Mouse (Mus musculus) embryonic facial prominence, embryonic 14.5 days (tissue): ENCODE measurements at regions not wholly inside any gene's neighbourhood (a gene's known extent, or its start where the extent isn't known, plus 50 kb on each side); places are given as distances from the start of the nearest gene placed in this dataset.
A peak's percentile ranks its signal among the peaks of the same experiment; 100 is the strongest.

Experiments
- ATAC-seq: fragments of 200-750 bp; cut with Nextera tagmentation; 2 replicates; pipeline ENCODE4 v1.8.0; 2017; ENCODE audit warnings: low read depth, moderate number of reproducible peaks, moderate TSS enrichment
- DNase-seq: peaks from one replicate; pipeline ENCODE4 v3.0.0-alpha.2; 2015; ENCODE audit warnings: low spot score
- H3K27ac ChIP-seq: fragments of 300-500 bp; sonication (generic); replicated peaks from 2 replicates; pipeline ENCODE4 v1.5.1; 2014; ENCODE audit warnings: low read depth, mild to moderate bottlenecking, low read length, moderate library complexity
- H3K27me3 ChIP-seq: fragments of 300-500 bp; sonication (generic); replicated peaks from 2 replicates; pipeline ENCODE4 v1.6.1; 2014; ENCODE audit warnings: low read length; ENCODE audit not compliant: control insufficient read depth, insufficient read depth
- H3K36me3 ChIP-seq: fragments of 300-500 bp; sonication (generic); 2 replicates; pipeline ENCODE4 v1.6.1; 2014; ENCODE audit warnings: low read length, mixed read lengths; ENCODE audit not compliant: control insufficient read depth, insufficient read depth
- H3K4me1 ChIP-seq: fragments of 300-500 bp; sonication (generic); 2 replicates; pipeline ENCODE4 v1.6.1; 2014; ENCODE audit warnings: antibody characterized with exemption, low read length; ENCODE audit not compliant: control insufficient read depth, insufficient read depth
- H3K4me2 ChIP-seq: fragments of 300-500 bp; sonication (generic); 2 replicates; pipeline ENCODE4 v1.6.1; 2014; ENCODE audit warnings: low read depth, mild to moderate bottlenecking, low read length, moderate library complexity, mixed read lengths
- H3K4me3 ChIP-seq: fragments of 300-500 bp; sonication (generic); 2 replicates; pipeline ENCODE4 v1.5.1; 2014; ENCODE audit warnings: low read depth, mild to moderate bottlenecking, low read length
- H3K9ac ChIP-seq: fragments of 300-500 bp; sonication (generic); 2 replicates; pipeline ENCODE4 v1.6.1; 2014; ENCODE audit warnings: low read depth, mild to moderate bottlenecking, low read length, moderate library complexity, mixed read lengths
- H3K9me3 ChIP-seq: fragments of 300-500 bp; sonication (generic); 2 replicates; pipeline ENCODE4 v1.6.1; 2016; ENCODE audit warnings: low read length; ENCODE audit not compliant: control insufficient read depth
- WGBS: fragments of 180-500 bp; shearing (Covaris S2); extraction: QIAGEN DNeasy Blood & Tissue Kit; methylation state at CpG from one replicate; pipeline ENCODE4 v1.1.7; 2014; 5-methylcytosine and 5-hydroxymethylcytosine counted together

GRCm38 (mm10) chr17:49149896-49150295, 217.7 kb downstream of the Lrfn2 start:
- Histone ChIP-seq H3K4me3 (no peak overlapping the region), H3K4me2 (no peak overlapping the region), H3K9ac (no peak overlapping the region), H3K27ac (no peak overlapping the region), H3K36me3 (no peaks in the 10 kb centered on the region), H3K4me1 (no peaks in the 10 kb centered on the region), H3K27me3 (no peaks in the 10 kb centered on the region), H3K9me3 (no peaks in the 10 kb centered on the region)
- WGBS = 89% methylated on average over 4 of the region's 4 CpGs
- no peak for ATAC-seq
- no peak for DNase-seq

- ATAC-seq (peak; percentile 79; the same call in 1 of the 2 replicates), DNase-seq (peak; percentile 23)
- Histone ChIP-seq H3K4me3 (no peak overlapping the region), H3K4me2 (no peak overlapping the region), H3K9ac (no peak overlapping the region), H3K4me1 (no peaks in the 10 kb centered on the region), H3K36me3 (no peaks in the 10 kb centered on the region), H3K27me3 (no peaks in the 10 kb centered on the region), H3K9me3 (no peaks in the 10 kb centered on the region), H3K27ac (no peak overlapping the region)
- WGBS = 62% methylated on average over 3 of the region's 3 CpGs
These were observed 218.8 kb downstream of the Lrfn2 start for GRCm38 (mm10) chr17:49150971-49151422.

- H3K27me3 ChIP-seq = no peaks in the 10 kb centered on the region
- H3K4me1 ChIP-seq = no peaks in the 10 kb centered on the region
- no peak for ATAC-seq
- DNase-seq = no peak
- no peak overlapping the region for H3K9ac ChIP-seq
- no peak overlapping the region for H3K27ac ChIP-seq
- 86% methylated on average over 9 of the region's 9 CpGs for WGBS
- no peak overlapping the region for H3K4me3 ChIP-seq
- H3K9me3 ChIP-seq = no peaks in the 10 kb centered on the region
- no peaks in the 10 kb centered on the region for H3K36me3 ChIP-seq
- H3K4me2 ChIP-seq = no peak overlapping the region
These were observed 221.8 kb downstream of the Lrfn2 start for GRCm38 (mm10) chr17:49153994-49154393.

GRCm38 (mm10) chr17:49155001-49155515, 222.9 kb downstream of the Lrfn2 start:
- no peak for ATAC-seq
- Histone ChIP-seq H3K36me3 (no peaks in the 10 kb centered on the region), H3K9ac (no peak overlapping the region), H3K4me3 (no peak overlapping the region), H3K4me1 (no peaks in the 10 kb centered on the region), H3K9me3 (no peaks in the 10 kb centered on the region), H3K27ac (no peak overlapping the region), H3K27me3 (no peaks in the 10 kb centered on the region), H3K4me2 (no peak overlapping the region)
- WGBS = 63% methylated on average over 9 of the region's 9 CpGs
- DNase-seq = no peak

GRCm38 (mm10) chr17:49157586-49157985, 225.4 kb downstream of the Lrfn2 start:
- no peak overlapping the region for H3K9ac ChIP-seq
- H3K27ac ChIP-seq = no peak overlapping the region
- no peak overlapping the region for H3K4me3 ChIP-seq
- DNase-seq = no peak
- no peaks in the 10 kb centered on the region for H3K36me3 ChIP-seq
- H3K4me2 ChIP-seq = no peak overlapping the region
- no peaks in the 10 kb centered on the region for H3K9me3 ChIP-seq
- no peaks in the 10 kb centered on the region for H3K4me1 ChIP-seq
- no peaks in the 10 kb centered on the region for H3K27me3 ChIP-seq
- 77% methylated on average over 2 of the region's 2 CpGs for WGBS
- ATAC-seq = no peak

- peak overlapping the region; percentile 52 for H3K9ac ChIP-seq
- DNase-seq (peak; percentile 39), ATAC-seq (no peak)
- peak overlapping the region; percentile 71 for H3K4me2 ChIP-seq
- H3K4me3 ChIP-seq = peak overlapping the region; percentile 42
- no peak overlapping the region for H3K27ac ChIP-seq
- no peaks in the 10 kb centered on the region for H3K9me3 ChIP-seq
- WGBS = 3% methylated on average over 20 of the region's 20 CpGs
- H3K4me1 ChIP-seq = peaks cover 7% of the 10 kb centered on the region; the same call in 1 of the 2 replicates
- peaks cover 3% of the 10 kb centered on the region; the same call in 1 of the 2 replicates for H3K27me3 ChIP-seq
- H3K36me3 ChIP-seq = no peaks in the 10 kb centered on the region
These were observed 239.3 kb downstream of the Lrfn2 start for GRCm38 (mm10) chr17:49171252-49172047.

- Histone ChIP-seq H3K9ac (peak overlapping the region; percentile 52), H3K27me3 (peaks cover 3% of the 10 kb centered on the region; the same call in 1 of the 2 replicates), H3K4me2 (peak overlapping the region; percentile 71), H3K9me3 (no peaks in the 10 kb centered on the region), H3K4me1 (peaks cover 7% of the 10 kb centered on the region; the same call in 1 of the 2 replicates), H3K27ac (no peak overlapping the region), H3K4me3 (peak overlapping the region; percentile 42), H3K36me3 (no peaks in the 10 kb centered on the region)
- WGBS = 11% methylated on average over 15 of the region's 15 CpGs
- DNase-seq (no peak), ATAC-seq (0 out of 2 replicates have a peak, but pooled peaks have one; percentile 6)
These were observed 240.0 kb downstream of the Lrfn2 start for GRCm38 (mm10) chr17:49172052-49172799.

- peaks cover 7% of the 10 kb centered on the region; the same call in 1 of the 2 replicates for H3K4me1 ChIP-seq
- H3K4me2 ChIP-seq = 0 out of 2 replicates have a peak overlapping the region, but pooled peaks have one; percentile 71
- H3K36me3 ChIP-seq = no peaks in the 10 kb centered on the region
- DNase-seq (no peak), ATAC-seq (0 out of 2 replicates have a peak, but pooled peaks have one; percentile 41)
- H3K9ac ChIP-seq = no peak overlapping the region
- no peak overlapping the region for H3K4me3 ChIP-seq
- no peak overlapping the region for H3K27ac ChIP-seq
- no peaks in the 10 kb centered on the region for H3K9me3 ChIP-seq
- WGBS = 49% methylated on average over 8 of the region's 8 CpGs
- H3K27me3 ChIP-seq = peaks cover 3% of the 10 kb centered on the region; the same call in 1 of the 2 replicates
These were observed 240.6 kb downstream of the Lrfn2 start for GRCm38 (mm10) chr17:49172800-49173150.
